Mouse (Mus musculus) ZHBTc4 (cell line): ENCODE results near the gene Zdhhc1.
A peak's percentile ranks its signal among the peaks of the same experiment; 100 is the strongest.

ENCODE experiments used
- DNase-seq: peaks from one replicate; pipeline ENCODE4 v3.0.0-alpha.2; 2011; ENCODE audit warnings: low read depth, low spot score

The Zdhhc1 gene

GRCm38 (mm10) chr8:105455218-105455617 is 41.5 kb downstream of the Zdhhc1 start:
- DNase-seq = no peak

GRCm38 (mm10) chr8:105454088-105454487 is 42.6 kb downstream of the Zdhhc1 start:
- DNase-seq = no peak

GRCm38 (mm10) chr8:105453296-105453695 is 43.4 kb downstream of the Zdhhc1 start:
- no peak for DNase-seq

GRCm38 (mm10) chr8:105451903-105452603 is 44.6 kb downstream of the Zdhhc1 start:
- DNase-seq = no peak

GRCm38 (mm10) chr8:105450977-105451376 is 45.7 kb downstream of the Zdhhc1 start:
- DNase-seq = no peak

- no peak for DNase-seq
Measured at GRCm38 (mm10) chr8:105448596-105448995, 48.1 kb downstream of the Zdhhc1 start.

GRCm38 (mm10) chr8:105448188-105448587 is 48.5 kb downstream of the Zdhhc1 start:
- DNase-seq = no peak

- no peak for DNase-seq
Measured at GRCm38 (mm10) chr8:105446127-105446552, 50.6 kb downstream of the Zdhhc1 start.

GRCm38 (mm10) chr8:105445296-105446126 is 51.2 kb downstream of the Zdhhc1 start:
- DNase-seq = no peak

GRCm38 (mm10) chr8:105442661-105443060 is 54.0 kb downstream of the Zdhhc1 start:
- no peak for DNase-seq

- DNase-seq = peak; percentile 85
Measured at GRCm38 (mm10) chr8:105441433-105441832, 55.3 kb downstream of the Zdhhc1 start.

GRCm38 (mm10) chr8:105438865-105439264 is 57.8 kb downstream of the Zdhhc1 start:
- peak; percentile 90 for DNase-seq

- DNase-seq = no peak
Measured at GRCm38 (mm10) chr8:105437078-105437748, 59.5 kb downstream of the Zdhhc1 start.

GRCm38 (mm10) chr8:105436218-105436617 is 60.5 kb downstream of the Zdhhc1 start:
- no peak for DNase-seq

- no peak for DNase-seq
Measured at GRCm38 (mm10) chr8:105434136-105434535, 62.6 kb downstream of the Zdhhc1 start.

GRCm38 (mm10) chr8:105433511-105433910 is 63.2 kb downstream of the Zdhhc1 start:
- DNase-seq = peak; percentile 43

- DNase-seq = no peak
Measured at GRCm38 (mm10) chr8:105433021-105433420, 63.7 kb downstream of the Zdhhc1 start.

GRCm38 (mm10) chr8:105431743-105432515 is 64.8 kb downstream of the Zdhhc1 start:
- DNase-seq = peak; percentile 77

GRCm38 (mm10) chr8:105426878-105427277 is 69.8 kb downstream of the Zdhhc1 start:
- DNase-seq = no peak
